ENCODE assay signal across 23 mouse cellular contexts in genomic region chr2:105701781-105702180, GRCm38 (mm10). TPM values are rescaled to one million over a fixed set of nuclear protein-coding genes. Genes with fewer than 3 reads are reported as not detected.
A peak's percentile ranks its signal among the peaks of the same experiment; 100 is the strongest.
DNase-seq lines count a peak whose midpoint lies in the region; ATAC-seq lines count a peak whose summit lies in the region.
"Had no signal": no experiment of that assay in that cellular context is flagged by ENCODE, and none has a peak within 500 bp of the region (broad histone marks: within the 10 kb centered on the region; RNA-seq: fewer than 3 reads in every experiment).

No protein-coding gene starts in this region.

- H3K4me1 ChIP-seq in embryonic facial prominence, embryonic 11.5 days (ENCODE audit: control insufficient read depth, insufficient read depth, low read length) = no peaks in the 10 kb centered on the region
- H3K4me1 ChIP-seq in embryonic facial prominence, embryonic 10.5 days = peaks cover 4% of the 10 kb centered on the region
- H3K4me1 ChIP-seq in forebrain, embryonic 12.5 days = peaks cover 4% of the 10 kb centered on the region; the same call in 1 of the 2 replicates
- H3K4me1 ChIP-seq in forebrain, embryonic 13.5 days = peaks cover 22% of the 10 kb centered on the region; the same call in 1 of the 2 replicates
- H3K4me1 ChIP-seq in midbrain, embryonic 10.5 days = no peaks in the 10 kb centered on the region
- peaks cover 3% of the 10 kb centered on the region; the same call in 1 of the 2 replicates for H3K4me1 ChIP-seq in midbrain, embryonic 11.5 days (ENCODE audit: control insufficient read depth, insufficient read depth, low read length)
- H3K4me1 ChIP-seq: embryonic facial prominence, embryonic 15.5 days had no signal

- ATAC-seq in embryonic facial prominence, embryonic 11.5 days (replicated peaks; ENCODE audit: insufficient number of reproducible peaks, low FRiP score, low TSS enrichment, low read depth) = no peak
- no peak for ATAC-seq in forebrain, embryonic 12.5 days (ENCODE audit: low FRiP score)
- ATAC-seq in forebrain, embryonic 13.5 days = no peak
- no peak for ATAC-seq in midbrain, embryonic 11.5 days (ENCODE audit: low FRiP score)
- ATAC-seq: CD4-positive, CD25-positive, alpha-beta regulatory T cell, adult 4 months; forebrain, embryonic 14.5 days; forebrain, embryonic 16.5 days had no signal

- no peak overlapping the region for H3K4me3 ChIP-seq in embryonic facial prominence, embryonic 11.5 days (ENCODE audit: low read depth, low read length)
- no peak overlapping the region for H3K4me3 ChIP-seq in embryonic facial prominence, embryonic 10.5 days
- H3K4me3 ChIP-seq in forebrain, embryonic 12.5 days (replicated peaks) = no peak overlapping the region
- no peak overlapping the region for H3K4me3 ChIP-seq in forebrain, embryonic 13.5 days
- H3K4me3 ChIP-seq in midbrain, embryonic 10.5 days = no peak overlapping the region
- H3K4me3 ChIP-seq in midbrain, embryonic 11.5 days (ENCODE audit: low read depth, low read length) = no peak overlapping the region
- H3K4me3 ChIP-seq: embryonic facial prominence, embryonic 13.5 days; embryonic facial prominence, embryonic 15.5 days; erythroblast, embryonic 14.5 days had no signal

- no peak overlapping the region for H3K27ac ChIP-seq in embryonic facial prominence, embryonic 11.5 days (replicated peaks; ENCODE audit: low read depth, low read length)
- H3K27ac ChIP-seq in embryonic facial prominence, embryonic 10.5 days (replicated peaks) = no peak overlapping the region
- peak overlapping the region; percentile 26; the same call in 1 of the 2 replicates for H3K27ac ChIP-seq in forebrain, embryonic 12.5 days
- no peak overlapping the region for H3K27ac ChIP-seq in forebrain, embryonic 13.5 days
- H3K27ac ChIP-seq in midbrain, embryonic 10.5 days (replicated peaks) = no peak overlapping the region
- no peak overlapping the region for H3K27ac ChIP-seq in midbrain, embryonic 11.5 days (ENCODE audit: low read depth, low read length)
- H3K27ac ChIP-seq: embryonic facial prominence, embryonic 13.5 days; embryonic facial prominence, embryonic 15.5 days had no signal

- no peak overlapping the region for H3K9ac ChIP-seq in embryonic facial prominence, embryonic 11.5 days (replicated peaks; ENCODE audit: low read length)
- no peak overlapping the region for H3K9ac ChIP-seq in forebrain, embryonic 12.5 days
- H3K9ac ChIP-seq in forebrain, embryonic 13.5 days = no peak overlapping the region
- H3K9ac ChIP-seq in midbrain, embryonic 11.5 days (ENCODE audit: low read length) = no peak overlapping the region
- H3K9ac ChIP-seq: embryonic facial prominence, embryonic 13.5 days; embryonic facial prominence, embryonic 15.5 days had no signal

- H3K4me2 ChIP-seq in embryonic facial prominence, embryonic 11.5 days (ENCODE audit: low read depth, low read length) = no peak overlapping the region
- no peak overlapping the region for H3K4me2 ChIP-seq in forebrain, embryonic 12.5 days
- no peak overlapping the region for H3K4me2 ChIP-seq in forebrain, embryonic 13.5 days
- no peak overlapping the region for H3K4me2 ChIP-seq in midbrain, embryonic 11.5 days
- H3K4me2 ChIP-seq: embryonic facial prominence, embryonic 13.5 days; embryonic facial prominence, embryonic 15.5 days had no signal

- no peaks in the 10 kb centered on the region for H3K27me3 ChIP-seq in embryonic facial prominence, embryonic 11.5 days (ENCODE audit: control insufficient read depth, insufficient read depth, low read length)
- peaks cover 4% of the 10 kb centered on the region; the same call in 1 of the 2 replicates for H3K27me3 ChIP-seq in embryonic facial prominence, embryonic 10.5 days (replicated peaks; ENCODE audit: low read depth, poor library complexity, severe bottlenecking)
- H3K27me3 ChIP-seq in forebrain, embryonic 12.5 days = no peaks in the 10 kb centered on the region
- no peaks in the 10 kb centered on the region for H3K27me3 ChIP-seq in forebrain, embryonic 13.5 days
- peaks cover 34% of the 10 kb centered on the region for H3K27me3 ChIP-seq in midbrain, embryonic 10.5 days (ENCODE audit: low read depth, poor library complexity, severe bottlenecking)
- H3K27me3 ChIP-seq in midbrain, embryonic 11.5 days (ENCODE audit: control insufficient read depth, insufficient read depth, low read length) = peaks cover 3% of the 10 kb centered on the region
- H3K27me3 ChIP-seq: CH12.LX; embryonic facial prominence, embryonic 13.5 days; embryonic facial prominence, embryonic 15.5 days had no signal

- DNase-seq in embryonic facial prominence, embryonic 11.5 days (ENCODE audit: low spot score) = peak; percentile 35
- DNase-seq in embryonic facial prominence, embryonic 10.5 days (ENCODE audit: low spot score) = no peak
- DNase-seq in midbrain, embryonic 10.5 days (ENCODE audit: low spot score) = peak; percentile 8
- DNase-seq in midbrain, embryonic 11.5 days (ENCODE audit: low spot score, missing footprints) = no peak
- DNase-seq in Muller cell, postnatal 12 days (ENCODE audit: inconsistent ontology term) = peak; percentile 39
- DNase-seq: adrenal gland, adult 2 months; adrenal gland, postnatal 10 days; adrenal gland, postnatal 25 days; B cell, adult 2 months; cerebellum, adult 11 months; cerebellum, adult 8-10 months; cerebellum, adult 9-11 months; embryo, embryonic 11 days had no signal

- no peaks in the 10 kb centered on the region for H3K9me3 ChIP-seq in embryonic facial prominence, embryonic 11.5 days (replicated peaks; ENCODE audit: control insufficient read depth, low read length)
- no peaks in the 10 kb centered on the region for H3K9me3 ChIP-seq in embryonic facial prominence, embryonic 10.5 days
- no peaks in the 10 kb centered on the region for H3K9me3 ChIP-seq in forebrain, embryonic 12.5 days
- H3K9me3 ChIP-seq in forebrain, embryonic 13.5 days (replicated peaks) = no peaks in the 10 kb centered on the region
- H3K9me3 ChIP-seq in midbrain, embryonic 10.5 days (replicated peaks) = no peaks in the 10 kb centered on the region
- H3K9me3 ChIP-seq in midbrain, embryonic 11.5 days (ENCODE audit: control insufficient read depth, low read length) = no peaks in the 10 kb centered on the region
- H3K9me3 ChIP-seq: embryonic facial prominence, embryonic 13.5 days; embryonic facial prominence, embryonic 15.5 days; G1E had no signal

- H3K36me3 ChIP-seq in embryonic facial prominence, embryonic 11.5 days (replicated peaks; ENCODE audit: control insufficient read depth, insufficient read depth, low read depth, low read length) = no peaks in the 10 kb centered on the region
- H3K36me3 ChIP-seq in embryonic facial prominence, embryonic 10.5 days (replicated peaks) = no peaks in the 10 kb centered on the region
- H3K36me3 ChIP-seq in forebrain, embryonic 12.5 days (replicated peaks) = peaks cover 11% of the 10 kb centered on the region
- no peaks in the 10 kb centered on the region; the same call in 1 of the 2 replicates for H3K36me3 ChIP-seq in forebrain, embryonic 13.5 days (ENCODE audit: poor library complexity, severe bottlenecking)
- peaks cover 2% of the 10 kb centered on the region; the same call in 1 of the 2 replicates for H3K36me3 ChIP-seq in midbrain, embryonic 10.5 days
- H3K36me3 ChIP-seq in midbrain, embryonic 11.5 days (ENCODE audit: control insufficient read depth, insufficient read depth, low read length) = no peaks in the 10 kb centered on the region
- H3K36me3 ChIP-seq: embryonic facial prominence, embryonic 15.5 days had no signal

- 50% methylated on average over 4 of the region's 4 CpGs for whole genome bisulfite sequencing in embryonic facial prominence, embryonic 11.5 days
- WGBS in embryonic facial prominence, embryonic 10.5 days = 58% methylated on average over 4 of the region's 4 CpGs
- 61% methylated on average over 4 of the region's 4 CpGs for WGBS in forebrain, embryonic 12.5 days
- 62% methylated on average over 4 of the region's 4 CpGs for WGBS in forebrain, embryonic 13.5 days
- 81% methylated on average over 4 of the region's 4 CpGs for WGBS in midbrain, embryonic 10.5 days
- WGBS in midbrain, embryonic 11.5 days = 73% methylated on average over 4 of the region's 4 CpGs

RNA-seq across cellular contexts. Expression of gene Pax6, which starts 33.1 kb away (rescaled TPM):
- 13.9 and 26.6 TPM in 2 replicates for polyA plus RNA-seq in embryonic facial prominence, embryonic 11.5 days (2014; fragmentation: Nextera tagmentation; extraction: Ambion mirVana)
- 13.0 and 22.3 TPM in 2 replicates for polyA plus RNA-seq in embryonic facial prominence, embryonic 10.5 days (2016; fragmentation: Nextera tagmentation; extraction: Ambion mirVana)
- polyA plus RNA-seq in forebrain, embryonic 12.5 days (2016; fragmentation: Nextera tagmentation; extraction: Ambion mirVana) = 110 and 111 TPM in 2 replicates
- 87.1 and 92.7 TPM in 2 replicates for polyA plus RNA-seq in forebrain, embryonic 13.5 days (2015; fragmentation: Nextera tagmentation; extraction: Ambion mirVana)
- 39.0 and 40.1 TPM in 2 replicates for polyA plus RNA-seq in midbrain, embryonic 10.5 days (2016; fragmentation: Nextera tagmentation; extraction: Ambion mirVana)
- 45.5 and 45.7 TPM in 2 replicates for polyA plus RNA-seq in midbrain, embryonic 11.5 days (2014; fragmentation: Nextera tagmentation; extraction: Ambion mirVana)
- polyA plus RNA-seq: adrenal gland, adult 2 months had no signal

Comparison
In these comparisons a context has a peak if more than half of its experiments do, and no peak if none do; other contexts are left out.
1. DNase-seq: peak in embryonic facial prominence, embryonic 11.5 days (single experiment), midbrain, embryonic 10.5 days (single experiment) and Muller cell, postnatal 12 days (single experiment); none in embryonic facial prominence, embryonic 10.5 days (single experiment) and midbrain, embryonic 11.5 days (single experiment).